Mouse (Mus musculus): ENCODE data around the gene Eif5b.

Gene Eif5b

GRCm38 (mm10) chr1:38081316-38081715, 83.5 kb downstream of the Eif5b start:
- in situ Hi-C loops (cut with MboI; ENCODE audit: low pct_unique_long_range_greater_than_20kb in 1 of 2, low sequenced_read_pairs in 2 of 2, unreplicated experiment in 1 of 2): no loop called here

- in situ Hi-C loops (cut with MboI; ENCODE audit: low pct_unique_long_range_greater_than_20kb in 1 of 2, low sequenced_read_pairs in 2 of 2, unreplicated experiment in 1 of 2): no loop called here
These were observed 105.4 kb downstream of the Eif5b start for GRCm38 (mm10) chr1:38103214-38103613.

- in situ Hi-C loops (cut with MboI; ENCODE audit: low pct_unique_long_range_greater_than_20kb in 1 of 2, low sequenced_read_pairs in 2 of 2, unreplicated experiment in 1 of 2): no loop called here
These were observed 106.0 kb downstream of the Eif5b start for GRCm38 (mm10) chr1:38103813-38104212.

Measured in mouse embryonic stem cell (cell line).